Mouse (Mus musculus): ENCODE results near the gene Ago4.

DNA sequence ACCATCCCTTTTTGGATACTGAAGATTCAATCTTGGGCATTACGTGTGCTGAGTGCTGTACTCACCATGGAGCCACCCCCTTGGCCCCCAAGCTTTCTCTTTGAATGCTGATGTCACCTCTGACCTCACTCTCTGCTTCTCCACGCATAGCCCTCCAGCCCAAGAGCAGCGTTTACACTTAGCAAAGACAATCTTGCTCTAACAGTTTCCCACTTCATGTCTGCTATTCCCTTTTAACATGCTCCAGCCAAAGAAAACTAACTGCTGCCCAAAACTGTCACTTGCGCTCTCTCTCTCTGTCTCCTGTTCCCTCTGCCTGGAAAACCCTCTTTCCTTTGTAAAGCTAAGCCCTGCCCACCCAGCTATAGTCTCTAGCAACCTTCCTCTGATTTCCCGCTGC is 37.8 kb downstream of the Ago4 start:
- TF ChIP-seq CTCF (IDR thresholded peaks at IDR 0.05; ENCODE audit: control insufficient read depth, insufficient read depth, insufficient replicate concordance, low read depth, low read length) (no peak), POLR2A (IDR thresholded peaks at IDR 0.05; ENCODE audit: control insufficient read depth, low read depth, low read length) (no peak)

Measured in testis, adult 2 months (tissue).